Mouse (Mus musculus): ENCODE results near the gene Rec114. TPM values are rescaled to one million over a fixed set of nuclear protein-coding genes. Genes with fewer than 3 reads are reported as not detected.

Gene Rec114
- total RNA-seq (2021) = not detected
- long read RNA-seq, experiment 1, partial matches to known transcripts = 0 of 1 reads
- long read RNA-seq, experiment 1, other reads (novel, unspliced or antisense) = 1 of 1 reads
- long read RNA-seq, experiment 2, partial matches to known transcripts = 0 of 3 reads
- long read RNA-seq, experiment 2, other reads (novel, unspliced or antisense) = 3 of 3 reads

GRCm38 (mm10) chr9:58743702-58744248 is at the start of gene Rec114:
Gene Rec114, minus strand, starts transcription at chr9:58743964.
- DNase-seq (ENCODE audit: low spot score in 2 of 2) = no peak

DNA sequence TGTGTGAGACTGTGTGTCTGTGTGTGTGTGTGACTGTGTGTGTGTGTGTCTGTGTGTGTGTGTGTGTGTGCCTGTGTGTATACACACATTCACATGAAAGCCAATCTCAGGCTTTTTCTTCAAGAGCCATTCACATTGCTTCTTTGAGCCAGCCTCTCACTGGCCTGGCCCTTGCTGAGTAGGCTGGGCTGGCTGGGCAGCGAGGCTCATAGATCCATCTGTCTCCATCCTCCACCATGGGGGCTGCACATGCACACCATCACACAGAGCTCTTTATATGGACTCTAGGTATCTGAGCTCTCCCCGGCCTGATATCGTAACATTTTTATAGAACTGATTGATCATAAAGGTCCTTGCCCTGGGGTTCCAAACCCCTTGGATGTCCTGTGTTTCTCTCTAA is 45.7 kb upstream of the Rec114 start:
- no peak for DNase-seq (ENCODE audit: low spot score in 2 of 2)

DNA sequence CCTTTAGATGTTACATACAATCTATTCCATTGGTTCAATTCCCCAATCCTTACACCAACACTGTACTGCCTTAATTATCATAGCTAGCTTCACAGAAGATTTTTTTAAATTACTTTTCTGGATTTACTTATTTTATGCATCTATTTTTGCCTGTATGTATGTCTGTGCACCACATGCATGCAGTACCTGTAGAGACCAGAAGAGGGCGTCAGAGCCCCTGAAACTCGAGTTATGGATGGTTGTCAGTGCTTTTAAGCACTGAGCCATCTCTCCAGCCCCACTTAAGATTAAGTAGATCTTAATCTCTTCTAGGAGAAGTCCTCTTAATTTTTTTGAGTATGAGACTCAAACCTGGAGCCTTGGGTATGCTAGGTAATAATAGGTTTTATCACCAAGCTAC is 31.6 kb upstream of the Rec114 start:
- DNase-seq (ENCODE audit: low spot score in 2 of 2) = no peak

DNA sequence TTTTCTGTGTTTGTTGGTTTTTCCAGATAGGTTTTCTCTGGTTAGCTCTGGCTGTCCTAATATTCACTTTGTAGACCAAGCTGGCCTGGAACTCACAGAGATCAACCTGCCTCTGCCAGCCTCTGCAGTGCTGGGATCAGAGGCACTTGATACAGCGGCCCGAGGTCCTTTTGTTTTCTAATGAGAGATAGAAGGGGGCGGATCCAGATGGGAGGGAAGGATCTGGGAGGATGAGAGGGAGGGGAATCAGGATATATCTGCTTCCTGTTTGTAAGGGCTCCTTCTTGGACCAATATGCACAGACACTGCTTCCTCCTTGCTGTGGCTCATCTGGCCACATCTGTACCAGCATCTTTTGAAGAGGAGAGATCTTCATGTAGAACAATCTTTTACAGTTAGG is 31.0 kb upstream of the Rec114 start:
- no peak for DNase-seq (ENCODE audit: low spot score in 2 of 2)

DNA sequence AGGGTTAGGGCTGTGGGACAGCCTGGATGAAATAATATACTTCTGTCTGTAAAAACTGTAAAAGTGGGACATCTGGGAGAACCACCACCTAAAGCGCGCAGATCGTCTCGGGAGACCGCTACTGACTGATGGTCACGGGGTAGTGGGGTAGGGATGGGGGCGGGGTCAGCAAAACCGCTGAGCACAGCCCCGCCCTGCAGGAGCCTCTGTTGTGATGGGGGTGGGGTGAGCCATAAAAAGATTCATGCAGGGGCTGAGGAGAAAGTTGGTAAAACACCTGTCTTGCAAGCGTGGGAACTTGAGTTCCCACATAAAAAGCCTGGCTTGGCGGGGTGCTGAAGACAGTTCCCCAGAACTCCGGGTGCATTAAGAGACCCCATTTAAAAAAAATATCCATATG is 26.2 kb upstream of the Rec114 start:
- DNase-seq (ENCODE audit: low spot score in 2 of 2) = no peak

GRCm38 (mm10) chr9:58766959-58767955 is 23.5 kb upstream of the Rec114 start:
- DNase-seq (ENCODE audit: low spot score in 2 of 2) = no peak

DNA sequence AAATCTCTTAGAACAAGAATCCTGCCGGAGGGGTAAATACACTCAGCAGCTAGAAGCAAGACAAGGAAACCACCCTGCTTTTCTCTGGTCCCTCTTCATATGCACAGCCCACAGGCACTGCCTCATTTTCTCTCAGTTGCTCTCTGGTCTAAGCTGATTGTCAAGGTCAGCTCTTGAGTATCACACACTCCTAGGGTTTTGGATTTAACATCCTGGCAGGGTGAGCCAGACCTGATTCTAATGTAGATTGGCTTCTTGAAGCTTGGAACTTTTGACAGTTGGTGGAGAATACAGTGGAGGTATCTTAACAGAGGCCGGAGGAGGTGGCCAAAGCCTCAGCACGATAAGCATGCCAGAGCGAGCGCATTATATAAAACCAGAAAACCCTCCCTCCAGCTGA is 20.6 kb upstream of the Rec114 start:
- DNase-seq (ENCODE audit: low spot score in 2 of 2) = no peak

- DNase-seq (ENCODE audit: low spot score in 2 of 2) = no peak
Measured at GRCm38 (mm10) chr9:58763114-58763513, 19.4 kb upstream of the Rec114 start.

- DNase-seq (ENCODE audit: low spot score in 2 of 2) = no peak
Measured at GRCm38 (mm10) chr9:58762086-58762485, 18.3 kb upstream of the Rec114 start.

DNA sequence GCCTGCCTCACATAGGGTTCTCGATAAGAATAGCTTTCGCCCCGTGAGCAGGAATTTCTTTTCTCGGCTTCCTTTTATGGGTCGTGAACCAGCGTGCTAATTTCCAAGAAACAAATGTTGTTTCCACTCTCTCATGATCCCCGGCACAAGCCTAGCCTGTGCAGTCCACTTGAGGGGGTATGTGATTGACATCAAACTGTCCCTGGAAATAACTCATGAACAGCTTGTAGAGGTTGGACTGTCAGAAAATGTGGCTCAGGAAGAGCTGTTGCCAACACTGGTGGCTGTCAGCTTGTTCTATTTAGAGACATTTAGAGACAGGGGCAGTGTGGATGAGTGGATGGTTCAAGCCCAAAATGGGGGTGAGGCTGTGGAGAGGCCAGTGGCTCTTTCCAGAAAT is 15.0 kb upstream of the Rec114 start:
- peak in 1 of 2 experiments; percentile 7 for DNase-seq (ENCODE audit: low spot score in 2 of 2)

- no peak for DNase-seq (ENCODE audit: low spot score in 2 of 2)
Measured at GRCm38 (mm10) chr9:58756371-58757132, 12.8 kb upstream of the Rec114 start.

GRCm38 (mm10) chr9:58753606-58754005 is 9.8 kb upstream of the Rec114 start:
- DNase-seq (ENCODE audit: low spot score in 2 of 2) = no peak

DNA sequence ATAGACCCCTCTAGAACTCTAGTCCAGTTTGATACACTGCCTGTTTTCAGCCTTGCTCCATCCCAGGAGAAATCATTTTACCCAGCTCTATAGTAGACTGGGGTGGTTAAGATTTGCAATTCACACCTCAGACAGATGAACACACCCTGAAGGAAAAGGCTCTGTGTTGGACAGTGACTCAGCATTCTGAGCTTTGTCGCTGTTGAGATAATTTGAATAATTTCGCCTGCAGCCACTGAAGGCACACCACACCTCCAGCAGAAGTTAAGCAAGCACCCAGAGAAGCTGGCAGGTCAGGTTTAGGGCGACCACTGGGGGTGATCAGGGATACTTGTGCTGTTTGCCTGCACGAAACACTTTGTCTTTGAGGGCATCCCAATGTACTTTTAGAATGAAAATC is 4.4 kb upstream of the Rec114 start:
- no peak for DNase-seq (ENCODE audit: low spot score in 2 of 2)

DNA sequence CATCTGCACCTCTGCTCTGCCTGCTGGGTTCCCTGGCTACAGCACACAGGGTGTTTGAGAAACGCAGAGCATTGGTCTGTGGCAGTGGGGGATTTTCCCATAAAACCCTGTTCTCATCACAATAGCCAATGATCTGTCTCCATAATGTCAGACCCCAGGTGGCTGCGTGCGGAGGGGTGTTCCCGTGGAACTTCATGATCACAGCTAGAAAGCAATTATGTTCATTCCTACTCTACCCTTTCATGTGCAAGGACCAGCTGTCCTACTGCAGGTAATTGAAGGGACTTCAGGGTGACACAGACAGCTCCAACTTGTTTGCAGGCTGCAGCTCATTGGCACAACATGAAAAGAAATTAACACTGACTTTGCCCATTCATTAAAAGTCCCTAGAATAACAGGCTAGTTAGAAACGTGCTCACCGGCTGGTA is 3.6 kb upstream of the Rec114 start:
- no peak for DNase-seq (ENCODE audit: low spot score in 2 of 2)

- no peak for DNase-seq (ENCODE audit: low spot score in 2 of 2)
Measured at GRCm38 (mm10) chr9:58742692-58743091, 1.1 kb downstream of the Rec114 start.

GRCm38 (mm10) chr9:58741369-58741768 is 2.4 kb downstream of the Rec114 start:
- DNase-seq (ENCODE audit: low spot score in 2 of 2) = no peak

GRCm38 (mm10) chr9:58739791-58740190 is 4.0 kb downstream of the Rec114 start:
- DNase-seq (ENCODE audit: low spot score in 2 of 2) = peak; percentile 12 to 16

DNA sequence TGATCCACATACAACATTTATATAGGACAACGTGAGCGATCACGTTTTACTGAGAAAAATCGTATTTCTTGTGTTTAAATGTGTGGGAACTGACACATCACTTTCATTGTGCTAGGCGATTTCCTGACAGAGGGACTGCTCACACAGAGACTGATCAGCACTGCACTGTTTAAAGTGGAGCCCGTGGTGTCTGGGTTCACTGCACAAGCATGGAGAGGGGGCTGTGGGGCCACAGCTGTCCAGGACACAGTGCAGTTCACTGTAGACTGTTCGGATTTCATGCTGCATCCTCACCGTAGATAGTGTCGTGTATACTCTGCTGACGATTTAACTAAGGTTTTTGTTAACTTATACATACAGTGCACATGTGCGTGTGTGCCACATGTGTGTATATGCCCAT is 20.6 kb downstream of the Rec114 start:
- no peak for DNase-seq (ENCODE audit: low spot score in 2 of 2)

DNA sequence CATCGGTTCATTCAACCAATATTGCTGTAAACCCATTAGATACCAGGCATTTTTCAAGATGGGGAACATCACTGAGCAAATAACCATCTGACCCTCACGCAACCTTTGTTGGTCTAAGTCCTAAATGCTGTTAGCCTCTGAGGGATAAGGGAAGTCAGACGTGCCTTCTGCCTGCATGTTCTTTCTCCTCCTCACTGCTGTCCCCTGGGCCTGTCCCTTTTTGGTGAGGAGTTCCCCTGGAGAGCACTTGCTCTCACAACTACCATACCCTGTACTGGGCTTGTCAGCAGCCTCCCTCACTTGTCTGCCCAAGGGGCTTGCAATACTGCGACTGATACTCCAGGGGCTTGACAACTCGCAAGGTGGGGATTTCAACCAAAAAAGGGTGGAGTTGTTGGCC is 21.6 kb downstream of the Rec114 start:
- DNase-seq (ENCODE audit: low spot score in 2 of 2) = no peak

- DNase-seq (ENCODE audit: low spot score in 2 of 2) = no peak
Measured at GRCm38 (mm10) chr9:58721021-58721420, 22.7 kb downstream of the Rec114 start.

DNA sequence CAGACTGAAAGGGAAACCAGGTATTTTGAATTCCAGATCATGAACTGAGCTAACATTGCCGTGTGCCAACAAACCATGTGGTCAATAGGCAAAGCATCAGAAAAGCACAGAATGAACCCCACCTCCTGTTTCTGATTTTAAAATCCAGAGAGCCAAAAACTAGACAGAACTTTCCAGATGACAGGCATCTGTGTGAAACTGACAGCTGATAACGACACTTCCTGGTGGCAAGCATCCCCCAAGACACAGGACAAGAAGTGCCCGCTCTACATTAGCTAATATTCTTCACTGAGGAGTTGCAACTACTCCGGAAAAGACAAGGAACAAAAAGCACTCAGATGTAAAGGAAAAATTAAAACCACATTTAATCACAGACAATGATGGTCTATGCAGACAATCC is 23.6 kb downstream of the Rec114 start:
- no peak for DNase-seq (ENCODE audit: low spot score in 2 of 2)
